Mouse (Mus musculus) kidney, adult 8-10 months (tissue): ENCODE measurements around the gene Pip.

Experiments used
- DNase-seq, 2 experiments: peaks; one replicate each; pipeline ENCODE4 v3.0.0; 2022

Gene Pip

DNA sequence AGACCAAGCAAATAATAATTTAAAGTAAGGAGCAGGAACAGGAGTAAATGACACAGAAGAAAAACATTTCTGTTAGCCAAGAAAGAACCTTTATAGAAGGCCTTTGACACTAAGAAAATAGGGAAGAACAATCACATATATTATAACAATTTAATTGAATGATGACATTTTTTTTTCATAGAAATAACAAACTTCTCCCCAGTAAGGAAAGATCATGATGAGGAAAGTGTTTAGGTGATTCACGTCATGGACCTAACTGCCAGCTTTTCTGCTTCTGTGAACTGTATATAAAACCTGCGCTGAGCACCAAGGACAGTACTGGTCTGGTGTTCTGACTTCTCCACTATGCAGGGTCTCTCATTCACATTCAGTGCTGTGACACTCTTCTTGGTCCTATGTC is at the start of gene Pip:
Gene Pip (plus strand): TSS at position 301 of the 400 bp plus-strand sequence.
- no peak for DNase-seq

DNA sequence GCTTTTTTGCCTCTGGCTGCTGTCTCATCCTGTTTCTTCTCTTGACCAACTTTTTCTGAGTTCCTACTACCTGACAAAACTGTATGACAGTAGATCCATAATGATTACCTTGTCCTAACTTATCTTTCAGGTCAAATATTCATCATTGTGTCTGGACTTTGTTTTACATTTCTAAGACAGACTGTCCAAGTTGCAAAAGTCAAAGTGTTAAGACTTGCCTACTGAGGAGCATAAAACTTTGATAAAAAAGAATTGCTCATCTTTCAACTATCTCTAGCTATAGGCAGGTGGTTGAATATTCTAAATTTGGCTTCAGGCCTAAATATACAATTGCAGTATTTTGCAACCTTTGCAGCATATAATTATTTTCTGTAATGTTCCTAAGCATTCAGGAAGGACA is 23.2 kb upstream of the Pip start:
- no peak for DNase-seq

DNA sequence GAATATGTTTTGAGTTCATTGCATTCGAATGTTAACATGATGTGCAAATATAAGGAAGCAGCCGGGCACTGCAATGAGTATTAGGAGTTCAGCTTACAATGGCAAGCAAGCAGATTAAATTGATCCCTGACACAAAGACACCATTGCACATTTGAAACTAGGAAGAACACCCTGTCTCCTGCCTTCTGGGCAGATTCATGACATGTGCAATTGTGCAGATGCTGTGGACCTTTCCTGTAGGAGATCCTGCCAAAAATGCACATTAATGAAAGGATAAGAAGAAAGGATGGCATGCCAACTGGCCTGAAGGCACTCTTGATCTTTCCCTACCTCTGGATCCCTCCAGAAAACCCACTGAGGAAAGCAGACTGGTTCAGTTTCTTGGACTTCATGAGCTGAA is 17.8 kb upstream of the Pip start:
- no peak for DNase-seq

DNA sequence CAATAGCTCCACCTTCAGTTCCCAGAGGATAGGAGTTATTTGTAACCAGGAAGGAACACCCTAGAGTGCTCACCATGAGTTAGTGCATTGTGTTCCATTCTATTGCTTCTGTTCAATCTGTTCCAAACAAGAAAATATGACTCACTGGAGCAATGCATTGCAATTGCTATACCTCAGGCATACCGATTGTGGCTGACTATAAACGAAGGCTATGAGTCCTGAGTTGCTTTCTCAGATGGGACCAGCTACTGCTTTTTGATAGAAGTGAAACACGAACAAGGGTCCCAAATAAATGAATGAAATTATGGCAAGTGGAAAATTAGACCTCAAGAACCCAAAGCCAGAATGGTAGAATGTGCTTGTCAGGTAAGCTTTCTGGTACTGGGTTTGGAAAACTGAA is 5.4 kb downstream of the Pip start, which contains the start of gene Sval2:
Gene Sval2 (plus strand): TSS at position 301 of the 400 bp plus-strand sequence.
- no peak for DNase-seq

DNA sequence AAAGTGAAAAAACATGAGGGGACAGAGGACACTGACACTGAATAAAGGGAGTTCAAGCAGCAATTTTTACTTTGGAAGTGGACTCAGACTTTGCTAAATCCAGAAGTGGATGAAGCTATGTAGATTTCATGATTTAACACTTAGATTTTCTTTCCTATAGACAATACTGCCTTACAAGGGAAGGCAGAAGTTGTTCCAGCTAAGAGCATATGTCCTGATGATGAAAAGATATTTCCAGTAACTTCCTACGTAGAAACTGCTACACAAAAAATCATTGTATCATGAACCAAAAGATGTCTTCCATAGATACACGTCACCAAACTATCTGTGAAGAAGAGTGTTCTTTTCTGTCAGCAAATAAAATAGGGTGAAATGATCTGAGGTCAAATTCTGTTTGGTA is 16.7 kb downstream of the Pip start:
- no peak for DNase-seq
